Mouse (Mus musculus): ENCODE results near the gene Gm11273. TPM values are rescaled to one million over a fixed set of nuclear protein-coding genes. Genes with fewer than 3 reads are reported as not detected.
"Not testable (repeated sequence)": the region's sequence is repeated elsewhere in the genome, so short reads cannot be mapped to it uniquely, and the experiment has no call there.

The Gm11273 gene
- 5.1 and 5.9 TPM in 2 replicates for polyA plus RNA-seq (2012; rRNA removed)
- polyA plus RNA-seq (2014; fragmentation: Nextera tagmentation; extraction: Ambion mirVana) = 6.1 and 6.8 TPM in 2 replicates

DNA sequence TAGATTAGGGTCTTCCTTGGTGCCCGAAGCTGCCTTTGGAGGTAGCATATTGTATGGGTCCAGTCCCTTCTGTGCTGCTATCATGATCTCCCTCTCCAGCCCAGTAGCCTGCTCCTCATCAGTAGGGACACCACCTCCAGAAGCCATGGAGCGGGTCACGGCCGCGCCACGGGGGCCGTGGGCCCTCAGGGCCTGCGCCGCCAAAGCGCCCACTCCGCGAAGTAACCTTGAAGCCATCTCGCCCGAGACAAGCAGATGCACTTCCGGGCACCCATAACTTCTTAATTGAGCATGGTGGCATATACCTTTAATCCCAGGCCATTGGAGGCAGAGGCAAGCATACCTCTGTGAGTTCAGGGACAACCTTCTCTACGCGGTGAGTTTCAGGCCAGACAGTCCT lies at the start of gene Gm11273:
TSS of gene Gm11273 (minus strand) at position 237 of the 400 bp plus-strand sequence.
- H3K27me3 ChIP-seq (ENCODE audit: control insufficient read depth, insufficient read depth, low read length); H3K4me2 ChIP-seq (replicated peaks; ENCODE audit: low read depth, low read length, severe bottlenecking); DNase-seq (ENCODE audit: low spot score); ATAC-seq (ENCODE audit: low FRiP score, low read depth); H3K9me3 ChIP-seq (ENCODE audit: control insufficient read depth, low read length); H3K4me3 ChIP-seq (replicated peaks; ENCODE audit: low read length); H3K4me1 ChIP-seq (ENCODE audit: control insufficient read depth, insufficient read depth, low read length); H3K9ac ChIP-seq (ENCODE audit: low read depth, low read length, severe bottlenecking); H3K36me3 ChIP-seq (ENCODE audit: control insufficient read depth, insufficient read depth, low read length); H3K27ac ChIP-seq (replicated peaks; ENCODE audit: low read depth, low read length): not testable (repeated sequence)
- 92% methylated on average over 17 of the region's 17 CpGs for WGBS

DNA sequence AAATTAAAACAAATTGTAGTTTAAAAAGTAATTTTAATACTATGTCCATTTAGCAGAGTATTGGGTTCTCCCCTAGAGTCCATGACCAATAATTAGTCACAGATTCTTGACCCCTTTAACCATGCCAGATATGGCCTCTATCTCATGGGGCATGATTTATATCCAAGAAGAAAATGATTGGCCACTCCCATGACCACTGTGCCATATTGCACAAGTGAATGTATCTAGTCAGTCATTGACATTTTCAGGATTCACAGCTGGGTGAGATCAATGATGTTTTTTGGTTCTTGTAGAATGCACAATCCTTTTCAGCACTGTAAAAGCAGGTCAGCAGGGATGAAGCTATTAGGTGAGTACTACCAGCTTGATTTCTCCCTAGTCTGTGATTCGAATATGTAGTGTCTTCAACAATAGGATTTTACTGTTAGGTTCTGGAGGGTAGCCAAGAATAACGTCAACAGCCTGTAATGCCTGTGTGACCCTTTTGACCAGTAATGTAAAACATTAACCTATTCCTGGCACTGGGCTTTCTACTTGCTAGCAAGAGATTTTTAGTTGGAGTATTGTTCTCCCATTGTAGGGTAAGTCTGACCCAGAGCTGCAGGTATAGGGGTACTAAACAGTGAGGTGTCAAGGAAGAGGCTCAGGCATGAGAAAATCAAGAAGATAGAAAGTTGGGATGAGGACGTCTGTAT lies 49.3 kb upstream of the Gm11273 start:
- TF ChIP-seq POLR2A (IDR thresholded peaks at IDR 0.05; ENCODE audit: borderline replicate concordance, extremely low read depth, insufficient read depth, insufficient read length) = no peak
- Histone ChIP-seq H3K9ac (ENCODE audit: low read depth, low read length, severe bottlenecking) (no peak overlapping the region), H3K36me3 (ENCODE audit: control insufficient read depth, insufficient read depth, low read length) (no peaks in the 10 kb centered on the region), H3K27me3 (ENCODE audit: control insufficient read depth, insufficient read depth, low read length) (no peaks in the 10 kb centered on the region), H3K4me2 (replicated peaks; ENCODE audit: low read depth, low read length, severe bottlenecking) (no peak overlapping the region), H3K4me3 (replicated peaks; ENCODE audit: low read length) (no peak overlapping the region), H3K9me3 (ENCODE audit: control insufficient read depth, low read length) (no peaks in the 10 kb centered on the region), H3K4me1 (ENCODE audit: control insufficient read depth, insufficient read depth, low read length) (no peaks in the 10 kb centered on the region), H3K27ac (replicated peaks; ENCODE audit: low read depth, low read length) (no peak overlapping the region)
- DNase-seq (ENCODE audit: low spot score) (peak; percentile 3), ATAC-seq (ENCODE audit: low FRiP score, low read depth) (no peak)
- WGBS = 58% methylated on average over 3 of the region's 3 CpGs

DNA sequence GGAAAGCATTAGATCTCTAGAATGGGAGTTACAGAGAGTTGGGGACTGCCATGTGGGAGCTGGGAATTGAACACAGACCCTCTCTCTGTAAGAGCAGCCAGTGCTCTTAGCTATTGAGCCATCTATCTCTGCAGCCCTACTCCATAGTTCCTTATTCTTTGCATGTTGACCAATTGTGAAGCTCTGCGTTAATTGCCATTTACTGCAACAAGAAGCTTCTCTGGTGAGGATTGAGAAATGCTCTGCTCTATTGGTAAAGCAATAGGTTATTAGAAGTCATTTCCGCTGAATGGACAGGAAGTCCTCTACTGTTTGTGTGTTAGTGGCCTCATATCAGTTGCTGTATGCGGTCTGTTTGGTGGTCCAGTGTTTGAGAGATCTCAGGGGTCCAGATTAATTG lies 48.3 kb upstream of the Gm11273 start:
- Histone ChIP-seq H3K4me1 (ENCODE audit: control insufficient read depth, insufficient read depth, low read length) (no peaks in the 10 kb centered on the region), H3K9me3 (ENCODE audit: control insufficient read depth, low read length) (no peaks in the 10 kb centered on the region), H3K27me3 (ENCODE audit: control insufficient read depth, insufficient read depth, low read length) (no peaks in the 10 kb centered on the region), H3K4me2 (replicated peaks; ENCODE audit: low read depth, low read length, severe bottlenecking) (no peak overlapping the region), H3K36me3 (ENCODE audit: control insufficient read depth, insufficient read depth, low read length) (no peaks in the 10 kb centered on the region), H3K4me3 (replicated peaks; ENCODE audit: low read length) (no peak overlapping the region), H3K27ac (replicated peaks; ENCODE audit: low read depth, low read length) (no peak overlapping the region), H3K9ac (ENCODE audit: low read depth, low read length, severe bottlenecking) (no peak overlapping the region)
- 96% methylated on average over 3 of the region's 3 CpGs for WGBS
- TF ChIP-seq POLR2A (IDR thresholded peaks at IDR 0.05; ENCODE audit: borderline replicate concordance, extremely low read depth, insufficient read depth, insufficient read length) = no peak
- no peak for ATAC-seq (ENCODE audit: low FRiP score, low read depth)
- no peak for DNase-seq (ENCODE audit: low spot score)

DNA sequence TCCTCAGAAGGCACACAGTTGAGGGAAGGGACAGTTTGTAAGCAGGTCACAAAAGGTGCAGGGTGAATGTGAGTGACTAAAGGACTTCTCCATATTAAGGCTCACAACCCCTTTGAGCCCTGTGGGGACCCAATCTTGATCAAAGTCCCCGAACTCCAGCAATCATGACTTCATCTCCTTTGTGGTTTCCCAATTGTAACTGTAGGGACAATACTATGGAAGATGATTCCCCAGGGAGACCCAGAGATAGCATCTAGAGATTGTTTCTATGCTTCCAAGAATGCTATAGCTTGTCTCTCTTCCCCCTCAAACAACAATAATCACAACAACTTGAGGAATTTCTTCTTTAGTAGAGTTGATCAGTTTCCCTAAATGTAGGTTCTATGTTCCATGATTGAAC lies 41.5 kb upstream of the Gm11273 start, which contains the start of gene Olfr1366:
TSS of gene Olfr1366 (minus strand) at position 101 of the 400 bp plus-strand sequence.
- Histone ChIP-seq H3K27me3 (ENCODE audit: control insufficient read depth, insufficient read depth, low read length) (no peaks in the 10 kb centered on the region), H3K9ac (ENCODE audit: low read depth, low read length, severe bottlenecking) (no peak within 1 kb of the TSS), H3K9me3 (ENCODE audit: control insufficient read depth, low read length) (no peaks in the 10 kb centered on the region), H3K27ac (replicated peaks; ENCODE audit: low read depth, low read length) (no peak within 1 kb of the TSS), H3K4me3 (replicated peaks; ENCODE audit: low read length) (no peak within 1 kb of the TSS), H3K4me1 (ENCODE audit: control insufficient read depth, insufficient read depth, low read length) (no peaks in the 10 kb centered on the region), H3K4me2 (replicated peaks; ENCODE audit: low read depth, low read length, severe bottlenecking) (no peak within 1 kb of the TSS), H3K36me3 (ENCODE audit: control insufficient read depth, insufficient read depth, low read length) (no peaks in the 10 kb centered on the region)
- ATAC-seq (ENCODE audit: low FRiP score, low read depth) = no peak
- no peak for DNase-seq (ENCODE audit: low spot score)
- 71% methylated on average over 1 of the region's 1 CpGs for WGBS
- no peak for TF ChIP-seq POLR2A (IDR thresholded peaks at IDR 0.05; ENCODE audit: borderline replicate concordance, extremely low read depth, insufficient read depth, insufficient read length)

DNA sequence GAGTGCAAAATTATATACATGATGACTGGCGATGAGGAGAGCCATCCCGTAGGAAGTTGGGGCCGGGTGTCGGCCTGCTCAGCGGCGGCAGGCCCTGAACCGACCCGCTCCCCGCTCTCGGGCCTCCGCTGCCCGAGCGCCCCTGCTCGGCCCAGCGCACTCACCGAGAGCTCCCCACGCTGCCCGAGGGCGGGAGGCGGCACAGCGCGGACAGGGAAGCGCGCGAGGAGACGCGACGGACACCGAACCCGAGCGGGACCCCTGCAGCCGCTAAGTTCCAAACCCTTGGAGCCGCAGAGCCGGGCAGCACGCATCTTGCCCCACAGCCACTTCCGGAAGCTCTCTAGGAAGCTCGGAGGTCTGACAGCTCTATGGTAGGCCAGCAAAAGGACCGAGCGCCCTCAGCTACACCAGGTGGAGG lies 29.6 kb upstream of the Gm11273 start, which contains the start of gene Zkscan8:
TSS of gene Zkscan8 (minus strand) at position 340 of the 421 bp plus-strand sequence.
- H3K9me3 ChIP-seq (ENCODE audit: control insufficient read depth, low read length) = no peaks in the 10 kb centered on the region
- H3K27ac ChIP-seq (replicated peaks; ENCODE audit: low read depth, low read length) = peak within 1 kb of the TSS; percentile 97
- H3K4me3 ChIP-seq (replicated peaks; ENCODE audit: low read length) = peak within 1 kb of the TSS; percentile 88
- TF ChIP-seq POLR2A (IDR thresholded peaks at IDR 0.05; ENCODE audit: borderline replicate concordance, extremely low read depth, insufficient read depth, insufficient read length) = 0 out of 2 replicates have a peak, but pooled peaks have one; percentile 63
- ATAC-seq (ENCODE audit: low FRiP score, low read depth) = peak; percentile 98
- peaks cover 8% of the 10 kb centered on the region; the same call in 1 of the 2 replicates for H3K36me3 ChIP-seq (ENCODE audit: control insufficient read depth, insufficient read depth, low read length)
- no peaks in the 10 kb centered on the region for H3K27me3 ChIP-seq (ENCODE audit: control insufficient read depth, insufficient read depth, low read length)
- H3K9ac ChIP-seq (ENCODE audit: low read depth, low read length, severe bottlenecking) = peak within 1 kb of the TSS; percentile 99
- peak; percentile 82 for DNase-seq (ENCODE audit: low spot score)
- under 1% methylated on average over 38 of the region's 39 CpGs for WGBS
- peak within 1 kb of the TSS; percentile 54 for H3K4me2 ChIP-seq (replicated peaks; ENCODE audit: low read depth, low read length, severe bottlenecking)
- H3K4me1 ChIP-seq (ENCODE audit: control insufficient read depth, insufficient read depth, low read length) = 0 out of 2 replicates have a peak, but pooled peaks cover 6% of the 10 kb centered on the region
